Mouse (Mus musculus): Measurements from ENCODE around the gene Chfr.
"Not testable (repeated sequence)": the region's sequence is repeated elsewhere in the genome, so short reads cannot be mapped to it uniquely, and the experiment has no call there.

Gene Chfr

DNA sequence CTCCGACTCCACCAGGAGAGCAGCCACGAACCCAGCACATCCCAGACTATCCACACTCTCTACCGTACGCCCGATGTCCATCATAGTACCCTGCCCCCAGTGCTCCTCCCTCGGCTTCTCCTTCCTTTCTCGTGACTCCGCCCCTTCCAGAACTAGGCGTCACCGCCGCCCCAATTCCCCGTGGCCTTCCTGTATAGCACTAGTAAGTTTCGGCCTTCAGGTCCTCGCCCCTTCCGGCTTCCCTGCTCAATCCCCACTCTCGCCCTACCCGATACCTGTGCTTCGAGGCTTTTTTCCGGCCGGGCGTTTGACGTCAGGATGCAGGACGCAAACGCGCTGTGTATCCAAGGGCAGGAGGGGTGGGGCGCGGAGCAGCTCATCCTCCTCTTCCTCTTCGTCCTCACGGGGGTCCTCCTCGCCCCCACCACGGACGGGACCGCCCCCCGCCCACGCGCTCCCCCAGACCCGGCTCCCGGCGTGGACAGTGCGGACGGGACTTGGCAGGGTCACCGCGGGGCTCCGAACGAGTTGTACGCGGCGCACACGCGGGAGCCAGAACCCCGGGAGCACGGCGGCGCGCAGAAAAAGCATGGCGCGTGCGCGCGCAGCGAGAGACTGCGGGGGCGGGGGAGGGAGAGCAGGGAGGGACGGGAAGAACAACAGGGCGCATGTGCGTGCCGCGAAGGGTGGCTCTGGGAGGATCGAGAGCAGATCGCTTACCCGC is 27.9 kb upstream of the Chfr start, which contains the start of gene Gtpbp6:
TSS of gene Gtpbp6 (minus strand) at position 617 of the 724 bp plus-strand sequence.
- peak; percentile 91 to 93 for DNase-seq (ENCODE audit: low spot score in 2 of 2)

DNA sequence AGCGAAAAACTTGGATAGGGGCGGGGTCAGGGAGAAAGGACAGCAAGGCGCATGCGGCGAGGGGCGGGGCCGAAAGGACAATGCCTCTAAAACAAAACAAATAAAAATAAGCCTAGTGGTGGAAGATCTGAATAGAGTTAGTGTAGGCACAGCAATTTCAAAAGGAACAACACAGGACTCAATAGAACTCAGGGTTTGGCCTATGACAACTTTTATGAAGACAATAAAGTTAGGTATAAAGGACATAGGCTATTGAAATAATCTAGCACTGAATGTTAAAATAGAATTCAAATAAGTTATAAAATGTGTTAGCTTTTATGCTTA is 27.4 kb upstream of the Chfr start:
- DNase-seq (ENCODE audit: low spot score in 2 of 2) = no peak

DNA sequence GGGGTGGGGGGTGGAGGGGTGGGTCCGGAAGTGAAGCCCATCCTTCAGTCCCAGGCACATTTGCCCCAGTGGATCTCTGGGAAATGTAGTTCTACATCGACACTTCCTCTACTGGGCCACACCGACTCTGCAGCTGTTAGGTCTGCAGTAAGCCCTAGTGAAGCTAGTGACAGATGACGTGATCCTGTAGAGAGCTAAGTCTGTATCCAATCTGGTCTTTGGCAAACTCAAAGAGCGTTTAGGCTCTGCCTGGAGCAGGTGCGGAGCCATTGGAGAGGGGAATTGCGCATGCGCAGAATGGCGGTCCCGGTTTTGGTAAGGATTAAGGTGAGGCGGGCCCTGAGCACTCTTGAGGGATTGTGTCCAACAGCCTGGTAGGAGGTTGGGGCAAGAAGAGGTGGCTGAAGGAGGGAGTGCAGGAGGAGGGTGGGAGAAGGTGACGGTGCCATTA is 25.6 kb upstream of the Chfr start, which contains the start of gene Zfp605:
TSS of gene Zfp605 (plus strand) at position 102 of the 451 bp plus-strand sequence.
- DNase-seq (ENCODE audit: low spot score in 2 of 2) = peak; percentile 87 to 89

DNA sequence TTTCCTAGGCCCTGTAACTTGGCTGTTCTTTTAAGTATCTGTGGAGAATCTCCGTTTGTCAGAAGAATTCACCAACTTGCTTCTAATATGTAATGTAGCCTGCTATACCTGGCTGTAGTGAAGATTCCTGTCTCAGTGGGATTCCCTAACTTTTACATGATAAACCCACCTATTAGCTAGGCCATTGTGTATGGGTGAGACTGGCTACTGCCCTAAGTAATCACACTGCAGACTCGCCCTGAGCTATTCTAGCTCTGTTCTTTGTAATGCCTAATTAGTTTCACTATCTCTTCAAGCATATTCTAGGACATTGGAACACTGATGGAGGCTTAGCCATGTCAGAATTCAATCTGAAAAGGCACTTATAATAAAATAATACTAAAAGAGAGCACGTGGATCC is 13.3 kb upstream of the Chfr start:
- DNase-seq (ENCODE audit: low spot score in 2 of 2) = not testable (repeated sequence)

DNA sequence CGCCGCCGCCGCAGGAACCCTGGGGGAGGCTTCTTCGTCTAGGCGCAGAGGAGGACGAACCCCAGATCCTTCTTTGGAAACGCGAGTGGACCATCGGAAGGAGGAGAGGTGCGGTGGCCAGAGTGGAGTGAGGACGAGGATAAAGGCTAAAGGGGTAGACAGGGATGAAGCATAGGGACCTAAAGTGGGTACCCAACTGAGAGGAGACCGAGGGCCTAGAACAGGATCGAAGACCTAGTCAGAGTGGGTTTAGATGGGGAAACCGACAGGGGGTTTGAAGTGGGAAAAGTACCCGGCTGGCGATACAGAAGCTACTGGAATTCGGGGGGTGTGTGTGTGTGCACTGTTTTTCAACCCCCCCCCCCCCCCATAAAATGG is 434 bp downstream of the Chfr start:
- no peak for DNase-seq (ENCODE audit: low spot score in 2 of 2)

DNA sequence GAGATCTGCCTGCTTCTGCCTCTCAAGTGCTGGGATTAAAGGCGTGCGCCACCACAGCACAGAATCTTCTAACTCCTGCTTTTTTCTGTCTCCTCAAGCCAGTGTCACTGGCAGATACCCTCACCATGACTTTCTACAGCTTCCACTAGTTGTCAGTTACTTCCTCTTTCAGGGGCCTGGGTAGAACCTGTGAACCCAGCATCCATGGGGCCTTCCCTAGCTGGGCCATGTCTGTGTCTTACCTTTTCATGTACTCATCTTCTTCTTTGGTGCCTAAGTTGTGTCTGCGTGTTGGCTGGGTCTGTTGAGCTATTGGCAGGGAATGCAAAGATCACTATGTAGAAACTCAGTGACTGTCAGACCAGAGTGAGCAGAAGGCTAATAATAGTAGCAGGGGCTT is 2.2 kb downstream of the Chfr start:
- DNase-seq (ENCODE audit: low spot score in 2 of 2) = no peak

DNA sequence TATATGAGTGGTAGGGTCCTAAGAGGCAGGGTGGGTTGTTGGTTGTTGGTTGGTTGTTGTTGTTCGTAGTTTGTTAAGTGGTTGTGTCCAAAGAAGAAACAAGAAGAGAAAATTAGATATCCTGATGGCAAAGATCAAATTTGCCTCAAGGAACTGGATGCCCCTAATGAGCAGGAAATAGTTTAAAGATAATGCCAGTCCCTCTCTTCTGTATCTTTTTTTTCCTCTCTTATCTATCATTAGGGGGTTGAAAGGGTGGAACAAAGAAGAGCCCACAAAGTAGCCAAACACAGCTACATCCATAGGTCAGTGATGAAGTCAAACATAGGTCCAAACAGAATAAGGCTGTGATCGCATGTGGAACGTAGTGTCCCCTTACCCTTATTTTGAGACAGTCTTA is 3.7 kb downstream of the Chfr start:
- DNase-seq (ENCODE audit: low spot score in 2 of 2) = no peak

DNA sequence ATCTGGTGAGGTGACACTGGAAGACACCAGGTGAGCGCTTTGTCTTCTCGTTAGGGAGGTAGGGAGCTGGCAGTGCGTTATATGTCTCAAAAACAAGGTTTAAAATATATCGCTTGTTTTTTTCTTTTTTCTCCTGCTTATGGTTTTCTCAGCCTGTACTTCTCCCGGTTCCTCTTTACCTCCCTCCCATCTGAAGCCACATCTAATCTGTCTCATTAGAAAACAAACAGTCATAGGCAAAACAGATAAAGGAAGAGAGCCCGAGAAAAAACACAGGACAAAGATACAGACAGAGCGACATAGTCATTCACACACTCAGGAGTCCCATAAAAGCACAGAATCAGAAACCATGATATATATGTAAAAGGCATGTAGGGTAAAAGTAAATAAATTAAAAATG is 4.8 kb downstream of the Chfr start:
- no peak for DNase-seq (ENCODE audit: low spot score in 2 of 2)

DNA sequence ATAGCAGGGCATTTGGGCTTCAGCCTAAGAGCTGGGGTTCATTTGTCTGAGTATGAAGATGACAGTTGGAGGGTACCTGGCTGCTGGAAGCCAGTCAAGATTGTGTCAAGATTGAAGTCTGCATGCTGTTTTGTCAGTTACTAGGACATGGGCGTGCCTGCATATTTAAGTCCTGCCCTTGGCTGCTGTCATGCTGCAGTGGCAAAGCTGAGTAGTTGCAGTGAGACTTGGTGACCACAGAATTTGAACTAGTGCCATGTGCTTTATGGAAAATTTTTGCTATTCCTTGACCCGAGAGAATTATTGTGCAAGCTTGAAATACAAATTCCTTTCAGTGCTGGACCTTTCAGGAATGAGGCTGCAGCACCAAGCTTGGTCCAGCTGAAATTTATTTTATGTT is 6.7 kb downstream of the Chfr start:
- no peak for DNase-seq (ENCODE audit: low spot score in 2 of 2)

DNA sequence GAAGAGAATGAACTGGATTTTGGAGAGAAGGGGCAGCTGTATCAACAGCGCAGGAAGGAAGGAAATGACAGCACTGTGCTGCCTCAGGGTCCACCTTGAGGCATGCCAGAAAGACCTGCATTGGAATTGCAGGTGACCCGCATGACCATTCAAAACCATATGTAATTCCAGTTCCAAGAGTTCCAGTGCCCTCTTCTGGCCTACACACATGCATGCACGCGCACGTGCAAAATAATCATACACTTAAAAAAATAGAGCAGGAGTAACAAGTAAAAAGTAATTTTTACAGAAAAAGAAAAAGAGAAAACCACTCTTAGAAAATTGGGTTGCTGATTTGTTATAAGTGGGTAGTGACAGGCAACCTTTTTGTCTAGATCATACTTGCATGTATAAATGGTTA is 7.4 kb downstream of the Chfr start:
- no peak for DNase-seq (ENCODE audit: low spot score in 2 of 2)

DNA sequence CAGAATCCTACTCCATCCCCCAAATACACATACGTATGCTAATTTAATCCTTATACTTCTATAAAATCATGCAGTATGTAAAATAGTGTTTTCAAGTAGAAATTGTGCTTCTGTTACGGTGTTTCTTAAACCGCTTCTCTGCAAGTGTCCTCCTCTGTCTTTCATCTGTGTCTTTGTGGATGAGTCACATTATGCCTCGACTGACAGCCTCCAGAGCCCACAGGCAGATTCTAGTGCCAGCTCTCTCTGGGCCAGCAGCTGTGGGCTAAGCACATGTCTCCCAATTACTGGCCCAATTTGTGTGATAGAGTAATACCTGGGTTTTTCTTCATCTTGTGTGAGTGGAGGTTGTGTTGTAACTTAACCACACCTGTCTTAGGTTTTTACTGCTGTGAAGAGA is 33.7 kb downstream of the Chfr start:
- DNase-seq (ENCODE audit: low spot score in 2 of 2) = no peak

DNA sequence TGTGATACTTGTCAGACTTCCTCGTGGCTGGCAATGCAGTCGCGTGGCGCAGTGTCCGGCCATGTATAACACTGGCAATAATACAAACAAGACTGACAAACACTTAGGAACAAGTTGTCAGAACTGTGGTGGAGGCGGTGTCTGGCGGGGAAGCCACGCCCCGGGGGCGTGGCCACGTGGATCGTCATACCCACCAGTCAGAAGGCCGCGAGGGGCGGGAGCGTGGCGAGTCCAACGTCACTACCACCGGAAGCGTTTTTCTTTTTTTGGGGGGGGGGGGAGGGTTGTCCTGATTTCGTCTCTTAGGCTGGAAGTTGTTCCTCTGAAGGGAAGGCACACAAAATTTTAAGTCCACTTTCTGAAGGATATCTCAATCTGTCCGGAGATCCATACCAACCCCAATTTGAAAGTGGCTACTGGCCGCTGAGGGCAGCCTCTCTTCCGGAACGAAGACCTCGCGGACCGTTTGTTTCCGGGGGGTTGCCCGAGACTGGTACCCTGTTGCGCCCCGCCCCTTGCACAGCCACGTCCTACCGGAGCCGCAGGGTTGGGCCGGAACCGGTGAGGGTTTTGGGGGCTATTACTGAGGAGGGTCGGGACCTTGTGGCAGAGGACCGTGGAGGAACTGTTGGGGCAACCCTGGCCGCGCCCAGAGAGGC is 40.8 kb downstream of the Chfr start, which contains the start of gene Golga3:
TSS of gene Golga3 (plus strand) at position 340 of the 659 bp plus-strand sequence.
- DNase-seq (ENCODE audit: low spot score in 2 of 2) = peak; percentile 86 to 89

DNA sequence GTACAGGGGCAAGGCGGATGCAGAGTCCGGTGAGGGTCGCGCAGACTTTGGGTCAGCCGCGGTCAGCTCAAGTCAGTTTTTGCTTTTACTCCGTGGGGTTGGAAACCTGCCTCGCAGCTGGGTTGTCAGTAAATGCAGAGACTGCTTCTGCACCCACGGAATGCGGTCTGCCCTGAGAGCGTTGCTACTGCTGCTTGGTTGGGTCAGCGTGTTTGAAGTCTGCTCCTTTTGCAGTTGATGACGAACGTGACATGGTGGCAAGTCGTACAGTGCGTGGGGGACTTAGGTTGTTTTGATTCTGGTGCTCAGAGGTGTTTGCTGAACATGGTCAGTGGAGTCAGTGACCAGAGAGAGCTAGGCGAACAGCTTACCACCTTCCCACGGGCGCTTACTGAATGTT is 41.4 kb downstream of the Chfr start:
- DNase-seq (ENCODE audit: low spot score in 2 of 2) = no peak

DNA sequence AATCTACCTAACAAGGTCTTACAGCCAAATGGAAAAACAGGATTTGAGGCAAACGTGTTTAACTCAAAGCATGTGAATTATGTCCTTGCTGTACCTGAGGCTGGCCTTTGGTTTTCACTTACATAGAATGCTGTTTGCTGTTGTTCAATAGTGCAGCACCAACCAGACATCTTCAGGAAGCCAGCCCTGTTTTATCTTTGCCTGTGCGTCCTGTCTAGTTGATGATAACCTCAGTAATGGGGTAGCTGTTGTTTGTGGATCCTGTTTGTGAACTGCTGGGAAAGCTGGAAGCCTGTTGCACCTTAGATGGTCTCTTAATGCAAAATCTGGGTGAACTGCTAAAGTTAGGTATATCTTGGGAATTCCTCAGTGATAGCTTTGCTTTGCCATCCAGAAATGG is 43.0 kb downstream of the Chfr start:
- no peak for DNase-seq (ENCODE audit: low spot score in 2 of 2)

DNA sequence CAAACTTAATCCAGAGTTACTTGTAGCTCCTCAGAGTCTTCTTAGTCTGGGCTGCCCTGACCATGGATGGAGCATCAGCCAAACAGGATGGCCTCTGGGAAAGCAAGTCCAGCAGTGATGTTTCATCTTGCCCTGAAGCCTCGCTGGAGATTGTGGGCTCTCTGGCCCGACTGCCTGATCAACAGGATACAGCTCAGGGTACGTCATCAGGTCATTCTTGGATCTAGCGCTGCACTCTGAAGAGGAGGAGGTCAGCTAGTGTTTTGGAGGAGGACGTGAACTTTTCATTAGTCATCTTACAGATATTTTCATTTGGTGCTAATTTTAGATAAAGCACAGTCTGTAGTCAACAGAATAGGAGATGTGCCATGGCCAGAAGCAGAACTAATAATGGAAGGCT is 46.1 kb downstream of the Chfr start:
- no peak for DNase-seq (ENCODE audit: low spot score in 2 of 2)

DNA sequence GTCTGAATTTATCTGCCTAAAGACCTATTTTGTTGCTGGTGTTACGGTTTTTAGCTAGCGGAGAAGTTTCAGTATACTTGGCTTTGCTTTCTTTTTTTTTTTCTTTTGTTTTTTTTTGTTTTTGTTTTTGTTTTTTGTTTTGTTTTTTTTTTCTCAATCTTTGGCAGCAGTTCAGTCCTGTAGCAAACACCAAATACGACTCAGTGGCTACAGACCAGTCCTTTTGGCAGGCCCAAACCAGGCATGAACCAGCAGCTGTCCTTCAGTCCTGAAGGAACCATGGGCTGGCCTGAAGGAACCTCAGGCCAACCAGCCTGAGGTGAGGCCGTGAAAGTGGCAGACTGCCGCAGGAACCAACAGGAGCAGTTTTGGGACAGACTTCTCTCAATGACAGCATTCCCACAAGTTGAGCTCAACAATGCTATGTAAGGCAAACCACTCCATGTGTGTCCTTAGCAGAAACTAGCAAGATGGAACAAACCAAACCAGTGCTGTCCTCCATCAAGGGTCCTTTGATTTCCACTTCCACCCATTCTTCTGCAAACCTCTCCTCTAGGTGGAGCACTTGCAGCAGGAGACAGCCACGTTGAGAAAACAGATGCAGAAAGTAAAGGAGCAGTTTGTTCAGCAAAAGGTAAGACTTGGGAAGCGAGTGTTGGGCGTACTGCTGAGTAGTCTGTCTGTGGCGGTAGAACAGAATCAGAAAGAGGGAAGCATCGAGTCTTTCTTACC is 67.7 kb downstream of the Chfr start:
- no peak for DNase-seq (ENCODE audit: low spot score in 2 of 2)

DNA sequence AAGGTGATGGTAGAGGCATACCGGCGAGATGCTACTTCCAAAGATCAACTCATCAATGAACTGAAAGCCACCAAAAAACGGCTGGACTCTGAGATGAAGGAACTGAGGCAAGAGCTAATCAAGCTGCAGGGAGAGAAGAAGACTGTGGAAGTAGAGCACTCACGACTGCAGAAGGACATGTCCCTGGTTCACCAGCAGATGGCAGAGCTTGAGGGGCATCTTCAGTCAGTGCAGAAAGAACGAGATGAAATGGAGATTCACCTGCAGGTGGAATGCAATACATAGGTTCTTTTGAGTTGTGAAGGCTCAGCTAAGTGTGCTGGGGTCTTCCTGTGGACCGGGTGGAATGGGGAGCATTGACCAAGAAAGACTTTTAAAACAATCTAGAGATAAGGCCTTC is 69.1 kb downstream of the Chfr start:
- no peak for DNase-seq (ENCODE audit: low spot score in 2 of 2)

DNA sequence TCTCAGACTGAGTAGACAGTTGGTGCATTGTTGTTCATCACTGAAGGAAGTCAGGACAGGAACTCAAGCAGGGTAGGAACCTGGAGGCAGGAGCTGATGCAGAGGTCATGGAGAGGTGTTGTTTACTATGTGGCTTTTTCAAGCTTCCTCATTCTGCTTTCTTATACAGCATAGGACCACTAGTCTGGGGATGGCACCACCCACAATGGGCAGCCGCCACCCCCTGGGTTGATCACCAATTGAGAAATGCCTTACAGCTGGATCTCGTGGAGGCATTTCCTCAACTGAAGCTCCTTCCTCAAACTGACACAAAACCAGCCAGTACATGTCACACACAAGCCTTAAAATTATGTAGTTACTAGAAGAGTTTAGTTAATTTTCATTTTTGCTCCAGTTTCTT is 75.7 kb downstream of the Chfr start:
- no peak for DNase-seq (ENCODE audit: low spot score in 2 of 2)

DNA sequence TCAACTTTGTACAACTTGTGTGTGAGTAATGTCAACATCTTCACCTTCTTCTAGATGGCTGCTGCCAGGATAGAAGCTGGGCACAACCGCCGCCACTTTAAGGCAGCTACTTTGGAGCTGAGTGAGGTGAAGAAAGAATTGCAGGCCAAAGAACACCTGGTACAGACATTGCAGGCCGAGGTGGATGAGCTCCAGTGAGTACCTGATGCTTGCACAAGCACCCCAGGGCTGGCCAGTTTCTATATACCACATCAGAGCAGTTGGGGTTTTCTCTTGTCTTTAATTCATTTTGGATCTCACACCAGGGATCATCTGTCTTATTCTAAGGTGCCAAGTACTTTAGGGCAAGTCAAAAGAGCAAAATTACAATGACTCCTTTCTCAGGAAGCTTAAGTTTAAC is 81.1 kb downstream of the Chfr start:
- DNase-seq (ENCODE audit: low spot score in 2 of 2) = no peak

DNA sequence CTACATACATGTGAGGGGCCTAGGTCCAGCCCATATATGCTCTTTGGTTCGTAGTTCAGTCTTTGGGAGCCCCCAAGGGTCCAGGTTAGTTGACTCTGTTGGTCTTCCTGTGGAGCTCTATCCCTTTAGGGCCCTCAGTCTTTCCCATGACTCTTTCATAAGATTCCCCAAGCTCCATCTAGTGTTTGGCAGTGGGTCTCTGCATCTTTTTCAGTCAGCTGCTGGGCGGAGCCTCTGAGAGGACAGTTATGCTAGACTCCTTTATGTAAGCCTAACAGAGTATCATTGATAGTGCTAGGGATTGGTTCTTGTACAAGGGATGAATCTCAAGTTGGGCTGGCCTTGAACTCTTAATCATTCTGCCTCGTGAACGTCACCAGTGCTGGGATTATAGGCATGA is 84.7 kb downstream of the Chfr start:
- DNase-seq (ENCODE audit: low spot score in 2 of 2) = no peak
